Mouse (Mus musculus): Measurements from ENCODE around the gene Gstt3. TPM values are rescaled to one million over a fixed set of nuclear protein-coding genes. Genes with fewer than 3 reads are reported as not detected.

The Gstt3 gene
- total RNA-seq (2014; rRNA removed) (126 and 181 TPM in 2 replicates), polyA plus RNA-seq (2012; rRNA removed) (198 and 213 TPM in 2 replicates)

DNA sequence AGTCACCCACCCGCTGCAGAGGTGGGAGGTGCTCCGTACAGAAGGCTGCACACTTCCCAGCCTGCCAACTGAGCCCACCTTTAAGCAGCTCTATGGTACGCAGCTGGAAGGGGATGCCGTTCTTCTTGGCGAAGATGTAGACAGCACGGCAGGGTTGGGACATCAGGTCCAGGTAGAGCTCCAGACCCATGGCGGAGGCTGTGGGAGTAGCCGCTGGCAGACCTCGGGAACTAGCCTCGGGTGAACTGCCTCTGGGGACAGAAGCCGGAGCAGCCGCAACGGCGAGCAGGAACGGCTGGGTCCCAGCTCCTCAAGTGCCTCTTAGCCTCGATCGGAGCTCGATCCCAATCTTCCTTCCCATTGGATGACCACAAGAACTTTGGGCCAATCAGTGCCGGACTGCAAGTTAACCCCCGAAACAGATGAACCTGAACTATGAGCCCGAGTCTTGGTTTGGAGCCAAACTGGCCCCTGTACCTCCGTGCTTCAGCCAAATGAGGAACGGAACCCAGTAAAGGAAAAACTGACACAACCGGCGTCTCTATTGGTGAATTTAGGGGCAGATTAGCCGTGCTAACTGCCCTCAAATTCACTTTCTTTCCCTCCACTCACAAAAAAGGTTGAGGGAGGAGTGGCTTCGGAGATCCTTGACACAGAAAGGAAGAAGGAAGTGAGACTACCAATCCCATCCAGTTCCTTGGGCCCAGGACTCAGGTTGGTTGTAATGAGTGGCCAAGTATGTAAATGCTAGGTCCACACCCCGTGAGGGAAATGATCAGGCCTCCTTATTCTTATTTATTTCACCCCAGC lies at the start of gene Gstt3, which contains the start of gene Gm20441:
Gstt3 (minus strand) TSS at position 646 of the 810 bp plus-strand sequence.
Gm20441 (minus strand) TSS at position 186 of the 810 bp plus-strand sequence.
- peaks cover 40% of the 10 kb centered on the region for H3K4me1 ChIP-seq (ENCODE audit: control insufficient read depth, insufficient read depth, low read length)
- DNase-seq (ENCODE audit: extremely low read depth, low read depth, low spot score): peak; percentile 98
- no peak for TF ChIP-seq CTCF (IDR thresholded peaks at IDR 0.05; ENCODE audit: low read depth, low read length)
- TF ChIP-seq POLR2A (IDR thresholded peaks at IDR 0.05; ENCODE audit: extremely low read depth, insufficient read depth, low read length): peak; percentile 73
- peaks cover 2% of the 10 kb centered on the region; the same call in 1 of the 2 replicates for H3K36me3 ChIP-seq (ENCODE audit: control insufficient read depth, insufficient read depth, low read length)
- no peaks in the 10 kb centered on the region for H3K27me3 ChIP-seq (ENCODE audit: control insufficient read depth, insufficient read depth, low read length)
- no peaks in the 10 kb centered on the region for H3K79me2 ChIP-seq (ENCODE audit: control insufficient read depth, insufficient read depth, low read length)
- H3K27ac ChIP-seq (replicated peaks; ENCODE audit: insufficient read depth, low read depth, low read length): peak within 1 kb of the TSS; percentile 40
- peak within 1 kb of the TSS; percentile 72 for H3K9ac ChIP-seq (ENCODE audit: low read depth, low read length)
- peak within 1 kb of the TSS; percentile 77 for H3K4me3 ChIP-seq (ENCODE audit: insufficient read depth, low read depth, low read length)
- 2% methylated on average over 28 of the region's 28 CpGs for WGBS

DNA sequence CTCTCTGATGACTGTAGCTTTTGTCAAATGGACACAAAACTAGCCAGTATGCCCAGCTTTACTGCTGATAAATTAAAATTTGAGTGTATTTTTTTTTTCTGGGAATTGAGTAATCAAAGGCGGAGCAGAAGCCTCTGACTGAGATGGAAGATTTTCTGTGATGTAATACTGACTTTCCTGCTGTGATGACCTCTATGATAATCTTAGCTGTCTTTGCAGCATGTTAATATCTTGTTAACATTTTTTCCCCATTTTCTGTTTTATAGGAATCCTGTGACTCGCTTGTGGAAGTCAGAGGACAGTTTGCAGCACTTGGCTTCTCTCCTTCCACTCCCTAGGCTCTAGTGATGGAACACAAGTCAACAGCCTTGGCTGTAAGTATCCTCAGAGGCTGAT lies 49.1 kb upstream of the Gstt3 start:
- Histone ChIP-seq H3K4me3 (ENCODE audit: insufficient read depth, low read depth, low read length) (no peak overlapping the region), H3K27me3 (ENCODE audit: control insufficient read depth, insufficient read depth, low read length) (no peaks in the 10 kb centered on the region), H3K27ac (replicated peaks; ENCODE audit: insufficient read depth, low read depth, low read length) (no peak overlapping the region), H3K79me2 (ENCODE audit: control insufficient read depth, insufficient read depth, low read length) (no peaks in the 10 kb centered on the region), H3K9ac (ENCODE audit: low read depth, low read length) (no peak overlapping the region), H3K4me1 (ENCODE audit: control insufficient read depth, insufficient read depth, low read length) (peaks cover 13% of the 10 kb centered on the region; the same call in 1 of the 2 replicates), H3K36me3 (ENCODE audit: control insufficient read depth, insufficient read depth, low read length) (no peaks in the 10 kb centered on the region)
- WGBS: 55% methylated on average over 2 of the region's 2 CpGs
- TF ChIP-seq CTCF (IDR thresholded peaks at IDR 0.05; ENCODE audit: low read depth, low read length) (no peak), POLR2A (IDR thresholded peaks at IDR 0.05; ENCODE audit: extremely low read depth, insufficient read depth, low read length) (no peak)
- DNase-seq (ENCODE audit: extremely low read depth, low read depth, low spot score): peak; percentile 56

GRCm38 (mm10) chr10:75829529-75830274 lies 48.5 kb upstream of the Gstt3 start:
- Histone ChIP-seq H3K9ac (ENCODE audit: low read depth, low read length) (no peak overlapping the region), H3K27me3 (ENCODE audit: control insufficient read depth, insufficient read depth, low read length) (no peaks in the 10 kb centered on the region), H3K4me1 (ENCODE audit: control insufficient read depth, insufficient read depth, low read length) (peaks cover 13% of the 10 kb centered on the region; the same call in 1 of the 2 replicates), H3K79me2 (ENCODE audit: control insufficient read depth, insufficient read depth, low read length) (no peaks in the 10 kb centered on the region), H3K36me3 (ENCODE audit: control insufficient read depth, insufficient read depth, low read length) (no peaks in the 10 kb centered on the region), H3K4me3 (ENCODE audit: insufficient read depth, low read depth, low read length) (no peak overlapping the region), H3K27ac (replicated peaks; ENCODE audit: insufficient read depth, low read depth, low read length) (no peak overlapping the region)
- no peak for DNase-seq (ENCODE audit: extremely low read depth, low read depth, low spot score)
- WGBS: 84% methylated on average over 2 of the region's 2 CpGs
- TF ChIP-seq CTCF (IDR thresholded peaks at IDR 0.05; ENCODE audit: low read depth, low read length) (no peak), POLR2A (IDR thresholded peaks at IDR 0.05; ENCODE audit: extremely low read depth, insufficient read depth, low read length) (no peak)

DNA sequence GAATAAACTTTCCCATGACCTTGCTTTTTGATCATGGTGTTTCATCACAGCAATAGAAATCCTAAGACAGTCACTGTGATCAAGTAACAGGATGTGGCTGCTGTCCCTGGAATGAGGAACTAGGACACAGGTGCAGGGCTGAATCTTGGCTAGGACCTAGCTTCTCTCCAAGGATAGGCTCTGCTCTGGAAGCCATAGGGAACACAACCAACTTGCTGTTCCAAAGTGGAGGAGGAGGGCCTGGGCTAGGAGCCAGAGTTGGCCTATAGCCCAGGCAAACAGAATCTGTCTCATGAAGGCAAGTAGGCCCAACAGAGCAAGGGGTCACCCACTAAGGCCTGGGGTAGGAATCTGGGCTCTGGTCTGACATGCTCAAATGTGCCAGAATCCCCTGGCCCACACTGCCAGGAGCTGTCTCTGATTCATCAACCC lies 47.3 kb upstream of the Gstt3 start:
- Histone ChIP-seq H3K79me2 (ENCODE audit: control insufficient read depth, insufficient read depth, low read length) (no peaks in the 10 kb centered on the region), H3K27me3 (ENCODE audit: control insufficient read depth, insufficient read depth, low read length) (no peaks in the 10 kb centered on the region), H3K36me3 (ENCODE audit: control insufficient read depth, insufficient read depth, low read length) (no peaks in the 10 kb centered on the region), H3K4me3 (ENCODE audit: insufficient read depth, low read depth, low read length) (no peak overlapping the region), H3K4me1 (ENCODE audit: control insufficient read depth, insufficient read depth, low read length) (peaks cover 13% of the 10 kb centered on the region; the same call in 1 of the 2 replicates), H3K9ac (ENCODE audit: low read depth, low read length) (no peak overlapping the region), H3K27ac (replicated peaks; ENCODE audit: insufficient read depth, low read depth, low read length) (peak overlapping the region; percentile 47)
- DNase-seq (ENCODE audit: extremely low read depth, low read depth, low spot score): peak; percentile 90
- TF ChIP-seq POLR2A (IDR thresholded peaks at IDR 0.05; ENCODE audit: extremely low read depth, insufficient read depth, low read length): no peak
- TF ChIP-seq CTCF (IDR thresholded peaks at IDR 0.05; ENCODE audit: low read depth, low read length): no peak

DNA sequence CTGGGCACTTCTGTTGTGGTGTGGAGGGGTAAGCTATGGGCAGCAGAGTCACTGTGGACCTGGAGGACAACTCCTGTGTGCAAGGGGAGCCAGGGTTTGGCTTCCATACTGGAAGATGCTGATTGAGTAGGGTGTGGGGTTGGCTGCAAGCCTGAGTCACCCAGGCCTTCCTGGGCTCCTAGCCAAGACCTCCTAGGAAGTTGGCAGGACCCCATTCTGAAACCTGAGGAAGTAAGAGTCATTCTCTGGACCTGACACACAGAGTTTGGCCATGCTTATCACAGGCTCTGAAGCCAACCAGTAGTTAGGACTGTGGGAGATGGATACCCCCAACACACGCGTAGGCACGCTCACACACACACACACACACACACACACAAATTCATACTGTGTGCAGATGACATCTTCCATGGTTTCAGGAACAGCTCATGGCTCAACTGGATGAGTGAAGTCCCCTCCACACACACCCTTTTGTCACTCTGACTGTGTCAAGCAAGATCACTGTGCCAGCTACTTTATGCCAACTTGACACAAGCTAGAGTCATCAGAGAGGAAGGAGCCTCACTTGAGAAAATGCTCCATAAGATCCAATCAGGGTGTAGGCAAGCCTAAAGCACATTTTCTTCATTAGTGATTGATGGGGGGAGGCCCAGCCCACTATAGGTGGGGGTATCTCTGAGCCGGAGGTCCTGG lies 46.6 kb upstream of the Gstt3 start:
- H3K4me3 ChIP-seq (ENCODE audit: insufficient read depth, low read depth, low read length): no peak overlapping the region
- no peaks in the 10 kb centered on the region for H3K36me3 ChIP-seq (ENCODE audit: control insufficient read depth, insufficient read depth, low read length)
- TF ChIP-seq CTCF (IDR thresholded peaks at IDR 0.05; ENCODE audit: low read depth, low read length): no peak
- no peak for TF ChIP-seq POLR2A (IDR thresholded peaks at IDR 0.05; ENCODE audit: extremely low read depth, insufficient read depth, low read length)
- whole genome bisulfite sequencing: 94% methylated on average over 4 of the region's 4 CpGs
- H3K27me3 ChIP-seq (ENCODE audit: control insufficient read depth, insufficient read depth, low read length): no peaks in the 10 kb centered on the region
- H3K27ac ChIP-seq (replicated peaks; ENCODE audit: insufficient read depth, low read depth, low read length): no peak overlapping the region
- no peaks in the 10 kb centered on the region for H3K79me2 ChIP-seq (ENCODE audit: control insufficient read depth, insufficient read depth, low read length)
- DNase-seq (ENCODE audit: extremely low read depth, low read depth, low spot score): peak; percentile 23
- H3K4me1 ChIP-seq (ENCODE audit: control insufficient read depth, insufficient read depth, low read length): peaks cover 12% of the 10 kb centered on the region; the same call in 1 of the 2 replicates
- H3K9ac ChIP-seq (ENCODE audit: low read depth, low read length): no peak overlapping the region

All from liver, adult 2 months (tissue).